Mouse (Mus musculus): ENCODE results near the gene Rgmb.

The Rgmb gene

DNA sequence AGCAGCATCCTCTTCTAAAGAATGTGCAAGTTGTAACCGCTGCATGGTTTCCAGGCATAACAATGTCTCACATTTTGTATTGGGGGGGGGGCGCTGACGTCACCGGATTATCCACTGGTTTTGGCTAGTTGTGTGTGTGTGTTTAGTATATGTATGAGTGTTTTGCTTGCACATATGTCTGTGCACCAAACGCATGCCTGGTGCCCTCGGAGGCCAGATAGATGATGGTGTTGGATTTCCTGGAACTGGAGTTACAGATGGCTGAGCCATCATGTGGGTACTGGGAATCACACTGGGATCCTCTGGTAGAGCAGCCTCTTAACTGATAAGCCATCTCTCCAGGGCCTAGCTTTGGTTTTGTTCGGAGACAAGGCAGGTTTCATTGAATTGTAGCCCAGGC, 8.5 kb downstream of the Rgmb start:
- in situ Hi-C loops (cut with MboI): no loop called here

DNA sequence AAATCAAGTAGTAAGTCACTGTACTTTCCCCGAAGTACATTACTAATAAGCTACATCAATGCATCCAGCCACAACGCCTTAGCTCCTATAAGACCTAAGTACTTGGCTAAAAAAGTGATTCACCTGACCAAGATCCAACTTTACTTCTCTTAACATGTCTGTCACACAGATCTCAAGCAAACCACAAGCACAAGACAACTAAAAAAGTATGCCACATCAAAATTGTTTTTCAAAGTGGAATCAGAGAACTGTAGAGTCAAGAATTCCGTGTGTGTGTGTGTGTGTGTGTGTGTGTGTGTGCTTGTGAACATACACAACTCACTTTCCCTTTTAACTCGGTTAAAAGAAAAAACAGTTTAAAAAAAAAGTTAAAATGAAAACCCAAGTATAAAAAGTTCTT, 9.1 kb downstream of the Rgmb start:
- in situ Hi-C loops (cut with MboI): no loop called here

DNA sequence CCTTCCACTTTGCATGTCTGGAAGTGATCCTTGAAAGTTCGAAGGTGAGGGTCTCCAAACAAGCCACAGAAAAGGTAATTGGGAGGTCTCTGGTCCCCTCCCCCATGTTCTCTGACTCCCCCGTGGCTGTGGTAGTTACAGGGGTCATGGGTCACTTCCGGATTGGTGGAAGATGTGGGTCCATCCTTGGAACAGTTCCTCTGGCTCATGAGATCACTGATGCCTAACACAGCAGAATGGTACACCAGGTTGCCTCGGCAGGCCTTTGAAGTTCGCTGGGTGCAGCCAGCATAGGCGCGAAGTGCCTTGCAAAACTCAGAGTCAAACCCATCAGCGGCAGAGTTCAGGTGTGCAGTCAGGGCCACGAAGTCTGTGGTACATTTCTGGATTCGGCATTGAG, 10.1 kb downstream of the Rgmb start:
- in situ Hi-C loops (cut with MboI): no loop called here

DNA sequence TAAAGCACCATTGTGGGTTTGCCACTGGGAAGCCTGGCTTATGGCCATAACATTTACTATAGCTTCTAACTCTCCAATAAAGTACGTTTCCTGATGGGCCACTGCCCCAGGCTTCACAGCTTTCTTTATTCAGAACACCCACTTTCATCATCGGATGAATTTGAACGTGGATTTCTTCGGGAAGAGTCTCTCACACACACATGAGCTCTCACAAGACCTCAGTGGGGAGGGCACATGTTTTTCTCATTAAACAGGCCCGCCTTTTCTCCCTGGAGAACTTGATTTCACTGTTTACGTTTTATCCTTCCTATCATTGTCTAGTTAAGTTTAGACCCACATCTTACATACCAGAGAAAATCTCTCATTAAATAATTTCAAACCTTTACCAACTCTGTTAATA, 10.7 kb downstream of the Rgmb start:
- in situ Hi-C loops (cut with MboI): no loop called here

- in situ Hi-C loops (cut with MboI): no loop called here
These were observed 12.5 kb downstream of the Rgmb start for GRCm38 (mm10) chr17:15818372-15818771.

- in situ Hi-C loops (cut with MboI): no loop called here
These were observed 13.2 kb downstream of the Rgmb start for GRCm38 (mm10) chr17:15817634-15818033.

DNA sequence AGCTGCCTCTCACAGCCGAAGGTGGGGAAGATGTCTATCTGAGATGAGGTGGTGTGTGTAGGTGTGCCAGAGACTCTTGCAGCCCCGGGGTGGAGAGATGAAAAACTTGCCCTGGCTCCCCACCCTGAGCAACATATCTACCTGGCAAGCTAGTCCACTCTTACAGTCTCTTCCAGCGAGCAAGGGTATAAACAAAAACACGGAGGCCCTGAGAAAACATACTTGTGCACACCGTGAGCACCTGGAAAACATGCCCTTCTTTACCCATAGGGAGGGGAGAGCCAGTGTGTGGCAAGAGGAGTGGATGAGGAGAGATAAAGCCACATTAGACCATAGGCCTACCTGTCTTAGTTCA, 13.8 kb downstream of the Rgmb start:
- in situ Hi-C loops (cut with MboI): no loop called here

DNA sequence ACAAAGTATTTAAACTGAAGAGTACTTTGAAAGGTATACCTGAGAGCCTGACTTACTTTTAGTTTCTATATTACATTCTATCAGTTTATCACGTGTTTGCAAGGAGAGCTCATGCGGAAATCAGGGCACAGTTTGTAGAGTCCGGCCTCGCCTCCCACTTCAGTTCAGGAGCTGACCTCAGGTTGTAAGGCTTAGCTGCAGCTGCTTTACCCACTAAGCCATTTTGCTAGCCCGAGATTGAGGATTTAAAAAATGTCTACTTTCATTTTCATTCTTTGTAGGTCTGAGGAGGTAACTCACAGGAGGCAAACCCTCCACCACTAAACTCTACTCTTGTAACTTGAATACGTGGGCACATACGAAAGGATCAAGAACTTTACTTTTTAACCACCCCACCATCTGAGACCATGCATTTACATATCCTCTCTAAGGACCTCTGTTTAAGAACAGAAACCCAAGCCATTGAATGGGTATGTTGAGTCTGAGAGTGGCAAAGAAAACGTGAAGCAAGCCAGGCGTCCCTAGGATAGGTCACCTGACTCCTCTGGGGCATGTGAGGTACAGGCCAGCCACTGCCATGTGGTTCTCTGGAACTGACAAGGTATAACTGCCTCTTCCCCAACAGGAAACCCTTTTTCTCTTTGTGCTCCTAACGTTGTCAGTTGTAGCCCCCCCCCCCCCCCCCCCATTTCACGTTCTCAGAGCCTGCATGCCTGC, 14.3 kb downstream of the Rgmb start:
- in situ Hi-C loops (cut with MboI): no loop called here

- in situ Hi-C loops (cut with MboI): no loop called here
These were observed 15.4 kb downstream of the Rgmb start for GRCm38 (mm10) chr17:15815312-15816018.

GRCm38 (mm10) chr17:15813658-15814212, 17.1 kb downstream of the Rgmb start:
- in situ Hi-C loops (cut with MboI): no loop called here

- in situ Hi-C loops (cut with MboI): no loop called here
These were observed 18.6 kb downstream of the Rgmb start for GRCm38 (mm10) chr17:15812136-15812778.

- in situ Hi-C loops (cut with MboI): no loop called here
These were observed 20.9 kb downstream of the Rgmb start for GRCm38 (mm10) chr17:15809949-15810348.

DNA sequence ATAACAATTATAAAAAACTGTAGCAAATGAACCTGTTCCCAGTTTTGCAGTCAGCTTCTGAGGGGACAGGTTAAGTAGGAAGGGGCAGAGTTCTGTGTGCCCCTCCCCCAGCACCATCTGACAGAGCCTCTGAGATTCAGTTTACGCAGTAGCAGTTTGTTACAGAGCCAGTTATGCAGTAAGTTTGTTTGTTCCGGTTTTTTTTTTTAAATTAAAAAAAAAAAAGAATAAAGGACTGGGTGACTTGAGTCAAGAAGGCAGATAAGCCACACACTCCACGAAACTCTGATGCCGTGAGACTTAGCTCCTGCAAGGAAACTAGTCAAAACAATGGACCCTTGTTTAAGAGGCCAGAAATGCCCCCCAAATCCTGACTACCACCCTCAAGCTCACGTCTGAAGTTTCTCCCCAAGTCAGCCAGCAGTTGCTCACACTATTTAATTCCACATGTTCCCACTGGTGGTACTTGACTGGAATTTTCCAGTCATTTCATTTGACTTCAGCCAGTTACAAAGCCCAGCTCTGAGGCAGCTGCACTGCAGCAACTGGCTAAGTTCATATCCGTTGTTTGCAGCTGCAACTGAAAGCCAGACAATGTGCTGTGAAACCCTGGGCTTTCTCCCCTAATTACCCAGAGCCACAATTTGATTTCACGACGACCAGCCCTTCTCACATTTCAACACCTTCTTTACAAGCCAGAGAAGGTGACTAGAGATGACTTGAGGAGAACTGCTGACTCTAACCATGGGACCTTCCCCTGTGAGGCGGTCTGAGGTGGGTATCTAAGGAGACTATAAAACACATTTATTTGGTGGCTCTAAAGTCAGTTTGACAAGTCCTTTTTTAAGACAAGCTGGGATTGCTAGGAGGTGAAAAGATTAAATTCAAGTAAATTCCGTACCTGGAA, 22.1 kb downstream of the Rgmb start:
- in situ Hi-C loops (cut with MboI): no loop called here

DNA sequence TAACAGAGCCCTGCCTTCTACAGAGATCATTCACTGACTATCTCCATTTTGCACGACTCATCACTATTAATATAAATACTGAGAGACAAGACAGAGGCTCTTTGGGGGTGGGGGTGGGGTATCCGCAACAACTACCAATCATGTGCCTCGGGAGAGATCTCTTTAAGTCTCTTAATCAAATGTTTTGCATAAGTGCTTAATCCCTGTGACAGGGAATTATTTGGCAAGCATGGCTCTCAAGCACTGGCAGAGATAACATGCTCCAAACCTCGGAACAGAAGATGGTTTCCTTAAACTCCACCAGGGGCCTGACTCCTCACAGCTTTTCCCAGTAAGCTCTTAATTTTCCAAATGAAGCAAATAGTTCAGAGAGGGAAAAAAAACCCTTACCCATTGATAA, 22.8 kb downstream of the Rgmb start:
- in situ Hi-C loops (cut with MboI): no loop called here

- in situ Hi-C loops (cut with MboI): no loop called here
These were observed 23.4 kb downstream of the Rgmb start for GRCm38 (mm10) chr17:15807295-15807984.

GRCm38 (mm10) chr17:15804008-15804812, 26.6 kb downstream of the Rgmb start:
- in situ Hi-C loops (cut with MboI): no loop called here

DNA sequence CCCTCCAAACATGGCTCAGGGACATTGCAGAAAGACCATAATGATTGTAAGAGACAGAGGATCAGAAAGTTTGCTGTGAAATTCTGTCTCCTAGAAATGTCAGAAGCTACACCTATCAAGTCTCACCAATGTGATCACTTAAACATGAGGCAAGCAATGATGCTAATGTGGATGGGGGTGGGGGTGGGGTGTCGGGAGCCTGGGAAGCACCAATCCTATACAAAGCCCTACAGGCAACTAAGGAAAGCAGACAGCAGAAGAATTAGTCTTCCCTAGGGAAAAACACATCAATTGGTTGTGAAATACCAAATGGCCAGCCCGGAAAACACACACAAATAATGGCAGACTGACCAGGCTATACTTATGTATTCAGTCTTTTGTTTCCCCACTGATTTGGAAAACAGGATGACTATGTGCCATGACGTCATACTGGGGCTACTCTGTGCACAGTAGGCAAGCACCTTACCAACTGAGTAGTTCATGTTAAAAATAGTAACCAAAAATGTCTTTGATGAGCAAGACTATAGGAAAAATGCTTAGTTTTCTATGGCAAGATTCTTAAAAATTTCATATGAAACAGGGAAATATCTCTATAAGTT, 31.5 kb downstream of the Rgmb start:
- in situ Hi-C loops (cut with MboI): no loop called here

- in situ Hi-C loops (cut with MboI): no loop called here
These were observed 40.1 kb downstream of the Rgmb start for GRCm38 (mm10) chr17:15790716-15791115.

DNA sequence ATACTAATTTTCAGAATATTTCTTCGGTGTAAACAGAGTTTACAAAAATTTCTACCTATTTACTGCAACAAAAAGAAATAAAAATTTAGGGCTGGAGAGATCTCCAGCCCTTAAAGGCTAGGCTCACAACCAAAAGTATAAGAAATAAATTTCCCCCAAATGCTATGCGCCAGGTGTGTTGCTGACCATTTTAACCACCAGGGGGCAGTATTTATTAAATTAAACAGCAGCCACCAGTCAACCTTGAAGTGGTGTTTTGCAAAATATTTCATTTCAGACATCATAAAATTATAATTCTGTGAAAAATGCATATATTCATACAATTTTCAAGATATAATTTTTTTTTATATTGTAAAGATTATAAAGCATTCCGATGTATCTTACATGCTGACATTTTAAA, 43.8 kb downstream of the Rgmb start:
- in situ Hi-C loops (cut with MboI): no loop called here

DNA sequence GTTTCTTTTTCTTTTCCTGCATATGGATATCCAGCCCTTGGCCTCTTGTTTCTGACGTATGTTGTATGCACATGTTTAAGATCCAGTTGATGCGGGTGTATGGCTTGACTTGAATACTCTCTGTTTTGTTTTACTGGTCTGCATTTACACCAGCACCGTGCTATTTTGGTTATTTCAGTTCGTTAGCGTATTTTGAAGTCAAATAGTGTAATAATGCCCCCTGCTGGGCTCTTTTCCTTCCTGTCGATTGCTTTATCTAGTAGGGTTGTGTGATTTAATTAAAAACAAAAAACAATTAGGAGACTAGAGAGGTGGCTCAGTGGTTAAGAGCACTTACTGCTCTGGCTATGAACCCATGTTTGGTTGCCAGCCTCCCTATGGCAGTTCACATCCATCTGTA, 52.9 kb downstream of the Rgmb start:
- in situ Hi-C loops (cut with MboI): no loop called here
